Mouse (Mus musculus) ES-Bruce4 (cell line): ENCODE data around the gene Pnma3. TPM values are rescaled to one million over a fixed set of nuclear protein-coding genes. Genes with fewer than 3 reads are reported as not detected.

Source experiments
- H3K27ac ChIP-seq: 2 replicates; pipeline ENCODE4 v1.5.1; 2012; ENCODE audit warnings: low read length, inconsistent platforms; ENCODE audit not compliant: insufficient read depth
- H3K27me3 ChIP-seq: 2 replicates; pipeline ENCODE4 v1.6.1; 2012; ENCODE audit warnings: mild to moderate bottlenecking, low read length, inconsistent platforms; ENCODE audit not compliant: control insufficient read depth, poor library complexity, insufficient read depth, severe bottlenecking
- H3K36me3 ChIP-seq: 2 replicates; pipeline ENCODE4 v1.6.1; 2012; ENCODE audit warnings: inconsistent platforms, mild to moderate bottlenecking, low read length, moderate library complexity; ENCODE audit not compliant: control insufficient read depth, poor library complexity, insufficient read depth, severe bottlenecking
- H3K4me1 ChIP-seq: one replicate; pipeline ENCODE4 v1.8.1; 2011; ENCODE audit warnings: low read length; ENCODE audit not compliant: control insufficient read depth, insufficient read depth
- H3K4me3 ChIP-seq: 2 replicates; pipeline ENCODE4 v1.5.1; 2011; ENCODE audit warnings: low read depth, mild to moderate bottlenecking, low read length
- H3K9ac ChIP-seq: 2 replicates; pipeline ENCODE4 v1.6.1; 2012; ENCODE audit warnings: low read depth, mild to moderate bottlenecking, inconsistent platforms; ENCODE audit not compliant: poor library complexity, severe bottlenecking
- H3K9me3 ChIP-seq: replicated peaks from 2 replicates; pipeline ENCODE4 v1.6.1; 2012; ENCODE audit warnings: mild to moderate bottlenecking, low read length, inconsistent platforms; ENCODE audit not compliant: control insufficient read depth, poor library complexity, insufficient read depth, severe bottlenecking
- CTCF ChIP-seq: IDR thresholded peaks from one replicate; pipeline ENCODE4 v1.8.1; 2011; ENCODE audit warnings: low read depth, low read length
- EP300 ChIP-seq: IDR thresholded peaks from 2 replicates; pipeline ENCODE4 v1.6.1; 2011; ENCODE audit warnings: low read depth, low read length; ENCODE audit not compliant: insufficient read depth
- POLR2A ChIP-seq: IDR thresholded peaks from one replicate; pipeline ENCODE4 v1.8.1; 2011; ENCODE audit warnings: low read length; ENCODE audit not compliant: insufficient read depth
- polyA plus RNA-seq: library from polyadenylated mRNA; stranded (reverse); fragments of >200 nt; gene quantifications from 2 replicates; pipeline ENCODE4 v1.2.4, GENCODE M21; 2011; ENCODE audit warnings: low read depth; ENCODE audit not compliant: missing spikeins, insufficient read depth, insufficient read length

Pnma3 gene
- 0.29 TPM in 1 of 2 replicates, not detected in the other for polyA plus RNA-seq

GRCm38 (mm10) chrX:73064415-73064793 is at the start of gene Pnma3:
Gene Pnma3, plus strand, starts transcription at chrX:73064787.
- Histone ChIP-seq H3K9ac (no peak within 1 kb of the TSS), H3K9me3 (no peaks in the 10 kb centered on the region), H3K27ac (no peak within 1 kb of the TSS), H3K27me3 (no peaks in the 10 kb centered on the region), H3K36me3 (no peaks in the 10 kb centered on the region), H3K4me3 (peak within 1 kb of the TSS; percentile 36; the same call in 1 of the 2 replicates), H3K4me1 (no peaks in the 10 kb centered on the region)
- TF ChIP-seq CTCF (no peak), POLR2A (no peak), EP300 (no peak)

GRCm38 (mm10) chrX:73037003-73037402 is 27.6 kb upstream of the Pnma3 start, which contains the start of gene Pnma5:
Gene Pnma5, minus strand, starts transcription at chrX:73037103.
- no peak within 1 kb of the TSS for H3K27ac ChIP-seq
- H3K36me3 ChIP-seq = no peaks in the 10 kb centered on the region
- no peaks in the 10 kb centered on the region for H3K9me3 ChIP-seq
- TF ChIP-seq CTCF (no peak), EP300 (no peak), POLR2A (no peak)
- H3K4me3 ChIP-seq = no peak within 1 kb of the TSS
- no peaks in the 10 kb centered on the region for H3K4me1 ChIP-seq
- no peak within 1 kb of the TSS for H3K9ac ChIP-seq
- no peaks in the 10 kb centered on the region for H3K27me3 ChIP-seq

GRCm38 (mm10) chrX:73038831-73039230 is 25.8 kb upstream of the Pnma3 start:
- H3K4me3 ChIP-seq = no peak overlapping the region; the same call in none of the 2 replicates

GRCm38 (mm10) chrX:73039666-73040065 is 24.9 kb upstream of the Pnma3 start:
- no peaks in the 10 kb centered on the region for H3K36me3 ChIP-seq
- H3K9ac ChIP-seq = no peak overlapping the region
- no peak for TF ChIP-seq POLR2A
- no peak for TF ChIP-seq EP300
- TF ChIP-seq CTCF = no peak
- H3K27ac ChIP-seq = no peak overlapping the region
- H3K9me3 ChIP-seq = no peaks in the 10 kb centered on the region
- no peaks in the 10 kb centered on the region for H3K4me1 ChIP-seq
- no peaks in the 10 kb centered on the region for H3K27me3 ChIP-seq
- no peak overlapping the region for H3K4me3 ChIP-seq

More at GRCm38 (mm10) chrX:73038831-73039230, 25.8 kb upstream of the Pnma3 start:
- H3K27me3 ChIP-seq = no peaks in the 10 kb centered on the region
- no peaks in the 10 kb centered on the region for H3K36me3 ChIP-seq
- no peak overlapping the region for H3K9ac ChIP-seq
- no peaks in the 10 kb centered on the region for H3K9me3 ChIP-seq
- no peak overlapping the region for H3K27ac ChIP-seq
- no peaks in the 10 kb centered on the region for H3K4me1 ChIP-seq
- no peak for TF ChIP-seq POLR2A
- no peak for TF ChIP-seq EP300
- TF ChIP-seq CTCF = no peak

- H3K27me3 ChIP-seq = no peaks in the 10 kb centered on the region
- H3K36me3 ChIP-seq = no peaks in the 10 kb centered on the region
- H3K4me3 ChIP-seq = no peak overlapping the region
- H3K9ac ChIP-seq = no peak overlapping the region
- no peak overlapping the region for H3K27ac ChIP-seq
- TF ChIP-seq POLR2A (no peak), CTCF (peak; percentile 79), EP300 (peak; percentile 64; the same call in 1 of the 2 replicates)
- H3K4me1 ChIP-seq = no peaks in the 10 kb centered on the region
- peaks cover 2% of the 10 kb centered on the region; the same call in 1 of the 2 replicates for H3K9me3 ChIP-seq
Observed at GRCm38 (mm10) chrX:73053860-73054563, 10.6 kb upstream of the Pnma3 start.

- Histone ChIP-seq H3K9ac (no peak overlapping the region), H3K27ac (no peak overlapping the region), H3K4me3 (no peak overlapping the region), H3K36me3 (no peaks in the 10 kb centered on the region), H3K4me1 (no peaks in the 10 kb centered on the region), H3K27me3 (no peaks in the 10 kb centered on the region), H3K9me3 (no peaks in the 10 kb centered on the region)
- no peak for TF ChIP-seq POLR2A
Observed at GRCm38 (mm10) chrX:73061528-73061927, 3.1 kb upstream of the Pnma3 start.
